Mouse (Mus musculus): ENCODE data around the gene Cyth3.

The Cyth3 gene

GRCm38 (mm10) chr5:143636173-143636572, 13.9 kb downstream of the Cyth3 start:
- DNase-seq = no peak

GRCm38 (mm10) chr5:143637832-143638420, 15.7 kb downstream of the Cyth3 start:
- DNase-seq = no peak

- DNase-seq = no peak
Measured at GRCm38 (mm10) chr5:143638516-143639270, 16.4 kb downstream of the Cyth3 start.

- no peak for DNase-seq
Measured at GRCm38 (mm10) chr5:143639329-143639728, 17.1 kb downstream of the Cyth3 start.

- DNase-seq = no peak
Measured at GRCm38 (mm10) chr5:143639810-143640209, 17.6 kb downstream of the Cyth3 start.

GRCm38 (mm10) chr5:143641503-143641902, 19.3 kb downstream of the Cyth3 start:
- DNase-seq = no peak

- no peak for DNase-seq
Measured at GRCm38 (mm10) chr5:143642262-143642831, 20.1 kb downstream of the Cyth3 start.

- no peak for DNase-seq
Measured at GRCm38 (mm10) chr5:143645976-143646375, 23.7 kb downstream of the Cyth3 start.

- DNase-seq = no peak
Measured at GRCm38 (mm10) chr5:143647412-143647811, 25.2 kb downstream of the Cyth3 start.

- no peak for DNase-seq
Measured at GRCm38 (mm10) chr5:143648058-143648457, 25.8 kb downstream of the Cyth3 start.

- DNase-seq = no peak
Measured at GRCm38 (mm10) chr5:143649168-143649567, 26.9 kb downstream of the Cyth3 start.

GRCm38 (mm10) chr5:143651855-143652631, 29.8 kb downstream of the Cyth3 start:
- peak; percentile 80 for DNase-seq

- no peak for DNase-seq
Measured at GRCm38 (mm10) chr5:143653497-143653896, 31.2 kb downstream of the Cyth3 start.

GRCm38 (mm10) chr5:143654670-143655510, 32.6 kb downstream of the Cyth3 start:
- no peak for DNase-seq

GRCm38 (mm10) chr5:143655511-143655943, 33.3 kb downstream of the Cyth3 start:
- no peak for DNase-seq

- DNase-seq = no peak
Measured at GRCm38 (mm10) chr5:143656708-143657245, 34.5 kb downstream of the Cyth3 start.

GRCm38 (mm10) chr5:143659021-143659523, 36.8 kb downstream of the Cyth3 start:
- no peak for DNase-seq

- no peak for DNase-seq
Measured at GRCm38 (mm10) chr5:143663074-143663687, 40.9 kb downstream of the Cyth3 start.

GRCm38 (mm10) chr5:143665561-143665960, 43.3 kb downstream of the Cyth3 start:
- DNase-seq = no peak

- DNase-seq = no peak
Measured at GRCm38 (mm10) chr5:143666015-143666414, 43.8 kb downstream of the Cyth3 start.

GRCm38 (mm10) chr5:143668884-143669283, 46.6 kb downstream of the Cyth3 start:
- DNase-seq = no peak
